Mouse (Mus musculus): ENCODE results near the gene Rps24.

Rps24 gene

GRCm38 (mm10) chr14:24510218-24510617, 23.3 kb downstream of the Rps24 start:
- in situ Hi-C loops (cut with MboI, MseI), result no loop called here

DNA sequence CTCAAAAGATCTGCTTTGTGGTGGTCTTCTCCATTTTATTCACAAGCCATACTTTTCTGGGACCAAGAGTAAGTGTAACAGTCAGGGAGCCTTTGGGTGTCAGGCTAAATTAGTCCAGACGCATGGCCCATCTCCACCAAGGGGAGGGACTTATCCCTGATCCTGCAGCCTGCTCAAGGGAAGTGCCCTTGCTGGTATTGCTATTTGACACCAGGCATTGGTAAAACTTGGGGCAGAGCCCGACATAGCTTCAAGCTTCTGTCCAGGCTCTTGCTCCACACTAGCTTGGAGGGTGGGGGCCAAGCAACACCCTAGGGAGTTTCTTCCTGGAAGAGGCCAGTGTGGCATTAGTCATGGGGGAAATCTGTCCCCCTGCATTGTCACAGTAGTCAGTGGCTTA, 23.8 kb downstream of the Rps24 start:
- in situ Hi-C loops (cut with MboI, MseI), result no loop called here

DNA sequence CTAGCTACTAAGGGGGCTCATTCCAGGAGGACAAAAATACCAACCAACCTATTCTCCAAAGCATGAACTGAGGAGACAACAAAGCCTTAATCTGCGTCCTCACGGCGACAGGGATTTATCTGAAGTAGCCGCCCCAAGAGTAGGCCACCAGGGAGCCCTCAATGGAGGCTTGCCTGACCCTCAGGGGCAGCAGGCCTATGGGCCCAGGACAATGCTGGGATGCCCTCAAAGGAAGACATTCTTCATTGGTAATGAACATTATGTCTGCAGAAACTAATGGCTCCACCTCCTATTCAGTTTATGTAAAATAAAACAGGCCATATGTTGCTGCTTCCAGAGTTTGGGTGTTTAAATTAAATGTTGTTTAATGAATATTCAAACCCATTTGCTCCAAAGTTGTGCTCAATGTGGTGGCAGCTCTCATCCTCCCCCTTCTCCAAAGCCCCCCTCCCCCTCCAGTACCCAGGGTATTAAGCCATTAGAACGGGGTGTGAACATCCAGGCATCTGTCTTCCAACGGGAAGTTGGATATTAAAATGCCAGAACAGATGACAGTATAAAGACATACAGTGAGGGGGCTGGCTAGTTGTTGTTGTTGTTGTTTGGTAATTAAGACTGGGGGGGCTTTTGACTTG, 25.7 kb downstream of the Rps24 start:
- in situ Hi-C loops (cut with MboI, MseI), result no loop called here

DNA sequence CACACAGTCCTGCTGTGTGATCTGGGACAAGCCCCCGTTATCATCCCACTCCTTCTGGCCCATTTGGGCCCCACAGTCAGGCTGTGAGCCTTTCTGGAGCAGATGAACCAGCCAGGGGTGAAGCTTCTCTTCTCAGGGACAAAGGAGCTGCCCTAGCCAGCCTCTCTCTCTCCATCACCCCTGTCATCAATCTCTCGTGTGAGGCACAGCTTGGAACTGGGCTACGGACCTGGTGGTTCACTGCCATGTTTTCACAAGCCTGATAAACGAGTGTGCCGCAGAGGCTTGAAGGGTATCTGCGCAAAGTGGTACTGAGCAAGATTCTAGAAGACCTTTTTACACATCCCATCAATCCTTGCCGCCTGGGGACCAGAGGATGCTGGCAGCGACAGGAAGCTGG, 34.7 kb downstream of the Rps24 start:
- in situ Hi-C loops (cut with MboI, MseI), result no loop called here

DNA sequence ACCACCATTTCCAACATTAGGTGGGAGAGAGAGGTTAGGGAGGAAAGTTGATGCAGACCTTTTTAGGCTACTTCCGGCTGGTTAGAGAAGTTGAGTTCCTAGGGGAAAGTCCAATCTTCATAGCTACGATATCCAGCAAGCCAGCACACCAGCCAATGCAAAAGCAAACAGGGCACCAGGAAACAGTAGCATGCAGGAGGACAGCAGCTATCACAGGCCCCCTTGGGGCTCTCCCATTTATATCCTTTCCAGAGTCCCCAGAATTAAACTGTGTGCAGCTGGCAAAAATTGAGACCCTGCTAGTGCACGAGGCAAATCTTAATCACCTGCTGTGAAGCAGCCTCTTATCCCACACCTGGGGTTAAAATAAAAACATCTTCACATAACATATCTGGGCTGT, 38.2 kb downstream of the Rps24 start:
- in situ Hi-C loops (cut with MboI, MseI), result no loop called here

DNA sequence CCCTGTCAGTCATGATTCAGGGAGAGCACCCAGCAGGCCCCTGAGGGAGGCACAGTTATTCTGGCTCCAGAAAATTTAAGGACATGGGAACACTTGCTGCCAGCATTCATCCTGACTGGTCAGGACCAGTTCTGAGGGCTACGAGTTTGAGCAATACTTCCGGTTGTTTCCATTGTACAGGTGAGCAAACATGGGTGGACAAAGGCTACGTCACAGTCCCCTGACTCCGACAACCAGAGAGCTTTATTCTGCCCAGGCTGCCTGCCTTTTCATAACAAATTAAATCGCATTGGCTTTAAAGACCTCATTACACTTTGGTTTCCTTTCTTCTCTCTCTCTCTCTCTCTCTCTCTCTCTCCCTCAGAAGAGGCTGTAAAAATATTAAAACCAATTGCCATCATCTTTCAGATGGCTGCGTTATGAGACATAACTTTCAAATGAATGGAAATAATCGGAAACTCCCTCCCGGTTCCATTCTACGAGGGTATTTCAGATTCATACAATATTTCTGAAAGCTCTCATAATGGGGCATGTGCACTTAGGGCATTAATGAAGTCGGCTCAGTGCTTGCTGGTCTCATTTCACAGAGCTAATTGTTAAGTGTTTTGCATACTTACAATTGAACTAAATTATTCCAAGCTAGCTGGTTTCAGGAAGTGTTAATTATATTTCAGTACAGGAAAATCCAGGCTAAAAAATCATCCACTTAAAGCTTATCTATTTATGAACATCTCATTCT, 38.9 kb downstream of the Rps24 start:
- in situ Hi-C loops (cut with MboI, MseI), result no loop called here

DNA sequence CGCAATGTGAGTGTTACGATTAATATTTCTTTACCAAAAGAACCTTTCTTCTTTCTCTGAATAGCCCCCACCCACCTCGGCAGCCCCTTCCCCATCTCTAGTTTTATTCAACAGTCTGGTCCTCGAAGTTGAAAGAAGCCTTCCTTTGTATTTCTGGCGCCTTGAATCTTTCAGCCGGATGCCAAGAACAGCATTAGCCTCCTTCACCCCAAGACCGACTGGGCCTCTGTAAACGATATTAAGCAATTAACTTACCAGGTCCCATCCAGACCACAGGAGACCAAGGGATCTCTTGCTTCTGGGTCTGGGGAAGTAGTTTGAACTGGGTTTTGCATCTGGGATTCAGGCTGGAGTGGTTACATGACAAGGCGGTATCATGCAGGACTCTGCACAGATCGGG, 39.5 kb downstream of the Rps24 start:
- in situ Hi-C loops (cut with MboI, MseI), result no loop called here

DNA sequence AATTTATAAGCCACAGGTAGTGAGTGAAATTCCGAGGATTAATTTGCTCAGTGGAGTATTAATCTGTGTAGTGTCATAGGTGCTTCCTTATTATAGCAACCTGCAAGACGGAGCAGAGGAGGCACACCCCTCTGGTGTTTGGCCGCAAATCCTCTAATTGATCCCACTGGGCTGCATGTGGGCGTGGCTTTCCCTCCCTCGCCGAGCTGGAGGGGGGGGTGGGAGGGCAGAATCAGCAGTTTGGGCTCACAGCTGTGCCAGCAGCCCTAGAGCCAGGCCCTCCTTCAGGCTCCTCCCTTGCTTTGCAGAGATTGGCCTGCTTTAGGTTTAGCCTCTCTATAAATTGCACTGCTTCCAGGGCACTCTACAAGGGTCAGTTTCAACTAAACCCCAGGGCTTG, 43.3 kb downstream of the Rps24 start:
- in situ Hi-C loops (cut with MboI, MseI), result no loop called here

- in situ Hi-C loops (cut with MboI, MseI), result no loop called here
Measured at GRCm38 (mm10) chr14:24534865-24535545, 48.1 kb downstream of the Rps24 start.

DNA sequence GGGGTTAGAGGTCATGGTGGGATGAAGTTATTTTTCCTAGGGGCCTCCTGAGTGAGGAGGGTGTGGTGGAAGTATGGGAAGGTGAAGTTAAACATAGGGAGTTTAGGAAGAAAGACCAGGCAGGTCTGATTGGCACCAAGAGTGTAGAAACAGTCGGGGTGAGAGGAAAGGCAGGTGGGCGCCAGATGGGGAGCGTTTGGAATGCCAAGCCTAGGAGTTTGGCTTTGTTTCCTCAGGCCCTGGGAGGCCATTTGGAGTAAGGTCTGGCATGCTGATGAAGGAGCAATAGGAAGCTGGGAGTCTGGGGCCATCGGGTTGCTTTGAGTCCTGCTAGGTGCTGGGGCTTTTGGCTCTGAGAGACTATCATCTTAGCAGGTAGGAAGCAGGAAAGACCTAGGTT, 56.0 kb downstream of the Rps24 start:
- in situ Hi-C loops (cut with MboI, MseI), result no loop called here

DNA sequence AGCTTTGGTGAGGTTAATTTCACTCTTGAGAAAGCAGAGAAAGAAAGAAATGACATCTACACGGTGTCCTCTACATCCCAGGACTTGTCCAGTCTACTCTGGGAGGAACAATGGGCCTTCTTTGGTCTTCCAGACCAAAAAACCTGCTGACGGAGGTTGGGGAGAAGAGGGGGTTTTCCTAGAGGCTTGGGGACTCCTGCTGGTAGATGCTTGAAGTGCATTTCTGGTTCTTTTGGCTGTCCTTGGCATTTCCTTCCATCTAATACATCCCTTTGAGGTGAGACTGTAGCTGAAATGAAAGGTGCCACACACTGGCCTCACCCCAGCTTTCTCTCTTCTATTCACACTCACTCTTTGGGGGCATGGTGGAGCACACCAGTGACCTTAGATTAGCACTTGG, 57.1 kb downstream of the Rps24 start:
- in situ Hi-C loops (cut with MboI, MseI), result no loop called here
